Mouse (Mus musculus): Measurements from ENCODE around the gene Slc39a8. TPM values are rescaled to one million over a fixed set of nuclear protein-coding genes. Genes with fewer than 3 reads are reported as not detected.

The Slc39a8 gene
- polyA plus RNA-seq, 1 experiment, result 2.0 TPM

DNA sequence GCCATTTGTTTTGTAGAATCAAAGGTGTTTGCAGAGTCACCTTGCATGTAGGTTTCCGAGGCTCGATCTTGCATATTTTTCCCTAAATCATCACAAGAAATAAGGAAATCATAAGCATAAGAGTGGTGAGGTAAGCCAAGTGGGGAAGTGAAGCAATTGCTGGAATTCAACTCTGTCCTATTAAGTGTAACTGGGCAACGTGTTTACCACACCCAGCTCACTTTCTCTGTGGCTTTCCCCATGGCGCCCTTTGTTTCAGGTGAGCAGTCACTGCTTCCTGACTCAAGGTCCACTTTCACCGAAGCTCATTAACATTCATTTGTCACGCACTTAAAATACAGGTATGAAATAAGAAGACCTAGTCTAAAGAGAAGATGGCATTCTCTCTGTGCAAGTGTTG lies 53.0 kb downstream of the Slc39a8 start:
- TF ChIP-seq POLR2A (IDR thresholded peaks at IDR 0.05; ENCODE audit: low read depth, low read length) (no peak), CTCF (IDR thresholded peaks at IDR 0.05; ENCODE audit: extremely low read depth, insufficient read depth, insufficient read length, insufficient replicate concordance) (no peak)
- 87% methylated on average over 6 of the region's 6 CpGs for WGBS
- H3K4me3 ChIP-seq (ENCODE audit: extremely low read depth, insufficient read depth, insufficient read length), result no peak overlapping the region
- H3K27me3 ChIP-seq (ENCODE audit: control insufficient read depth, insufficient read depth, low read length), result no peaks in the 10 kb centered on the region
- no peak for DNase-seq (ENCODE audit: low read depth in 1 of 2, low spot score in 2 of 2)
- no peaks in the 10 kb centered on the region for H3K4me1 ChIP-seq (ENCODE audit: control insufficient read depth, insufficient read depth, insufficient read length)
- H3K36me3 ChIP-seq (ENCODE audit: control insufficient read depth, insufficient read depth, low read length), result no peaks in the 10 kb centered on the region
- H3K27ac ChIP-seq (ENCODE audit: insufficient read depth, low read length), result no peak overlapping the region

GRCm38 (mm10) chr3:135885927-135886658 lies 61.0 kb downstream of the Slc39a8 start:
- Histone ChIP-seq H3K27me3 (ENCODE audit: control insufficient read depth, insufficient read depth, low read length) (no peaks in the 10 kb centered on the region), H3K4me1 (ENCODE audit: control insufficient read depth, insufficient read depth, insufficient read length) (no peaks in the 10 kb centered on the region), H3K27ac (ENCODE audit: insufficient read depth, low read length) (no peak overlapping the region), H3K4me3 (ENCODE audit: extremely low read depth, insufficient read depth, insufficient read length) (no peak overlapping the region), H3K36me3 (ENCODE audit: control insufficient read depth, insufficient read depth, low read length) (no peaks in the 10 kb centered on the region)
- WGBS, result 77% methylated on average over 12 of the region's 12 CpGs
- TF ChIP-seq CTCF (IDR thresholded peaks at IDR 0.05; ENCODE audit: extremely low read depth, insufficient read depth, insufficient read length, insufficient replicate concordance) (no peak), POLR2A (IDR thresholded peaks at IDR 0.05; ENCODE audit: low read depth, low read length) (no peak)
- DNase-seq (ENCODE audit: low read depth in 1 of 2, low spot score in 2 of 2), result no peak

DNA sequence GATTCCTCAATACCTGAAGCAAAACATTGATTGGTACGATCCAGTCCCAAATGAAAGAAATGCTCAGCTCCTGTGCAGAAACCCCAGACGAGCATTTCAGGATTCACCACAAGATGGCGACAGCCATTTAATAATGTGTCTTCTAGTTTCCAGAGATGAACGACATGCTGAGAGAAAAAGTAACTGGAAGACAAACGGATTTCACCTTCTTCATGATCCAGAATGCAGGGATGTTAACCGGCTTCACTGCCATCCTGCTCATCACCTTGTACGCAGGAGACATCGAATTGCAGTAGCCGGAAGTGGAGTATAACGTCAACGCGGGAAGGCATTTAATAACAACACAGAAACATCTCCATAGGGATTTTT lies 61.6 kb downstream of the Slc39a8 start:
- H3K27ac ChIP-seq (ENCODE audit: insufficient read depth, low read length), result no peak overlapping the region
- no peaks in the 10 kb centered on the region for H3K4me1 ChIP-seq (ENCODE audit: control insufficient read depth, insufficient read depth, insufficient read length)
- 48% methylated on average over 12 of the region's 12 CpGs for WGBS
- H3K4me3 ChIP-seq (ENCODE audit: extremely low read depth, insufficient read depth, insufficient read length), result no peak overlapping the region
- no peak for TF ChIP-seq POLR2A (IDR thresholded peaks at IDR 0.05; ENCODE audit: low read depth, low read length)
- no peak for TF ChIP-seq CTCF (IDR thresholded peaks at IDR 0.05; ENCODE audit: extremely low read depth, insufficient read depth, insufficient read length, insufficient replicate concordance)
- H3K36me3 ChIP-seq (ENCODE audit: control insufficient read depth, insufficient read depth, low read length), result no peaks in the 10 kb centered on the region
- DNase-seq (ENCODE audit: low read depth in 1 of 2, low spot score in 2 of 2), result peak in 1 of 2 experiments; percentile 32
- no peaks in the 10 kb centered on the region for H3K27me3 ChIP-seq (ENCODE audit: control insufficient read depth, insufficient read depth, low read length)

DNA sequence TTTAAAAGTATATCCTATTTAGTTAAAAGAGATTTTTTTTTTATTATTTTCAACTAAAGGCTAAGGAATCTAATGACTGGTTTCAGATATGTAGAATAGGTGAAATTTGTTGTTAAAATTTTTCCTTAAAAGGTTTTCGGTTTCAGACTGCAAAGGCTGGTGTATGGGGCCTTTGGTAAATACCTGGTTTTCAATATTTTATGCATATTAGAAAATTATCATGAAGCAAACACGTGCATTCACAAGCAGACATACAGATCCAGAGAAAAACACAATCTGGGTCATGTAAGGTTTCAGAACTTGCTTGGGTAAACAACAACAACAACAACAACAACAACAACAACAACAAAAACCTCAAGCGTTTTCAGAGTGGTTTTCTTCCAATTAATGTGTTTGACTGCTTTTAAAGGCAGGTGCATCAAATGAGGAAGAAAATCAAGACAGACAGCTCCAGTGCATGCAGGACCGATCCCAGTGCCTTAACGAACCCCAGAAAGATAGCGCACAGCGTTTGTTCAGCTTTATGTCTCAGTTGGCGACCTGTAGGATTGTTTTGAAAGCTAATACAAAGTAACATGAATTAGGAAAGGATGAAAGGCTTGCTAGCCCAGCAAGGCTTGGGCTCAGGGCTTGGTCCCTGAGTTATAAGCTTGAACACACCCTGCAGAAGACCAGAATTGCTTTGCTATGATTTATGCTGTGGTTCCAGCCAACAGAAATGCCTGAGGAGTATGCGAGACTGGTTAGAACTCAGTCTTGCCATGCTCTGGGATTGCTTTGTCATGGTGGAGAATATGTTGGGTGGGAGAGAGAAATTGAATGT lies 62.2 kb downstream of the Slc39a8 start:
- no peak for DNase-seq (ENCODE audit: low read depth in 1 of 2, low spot score in 2 of 2)
- 90% methylated on average over 9 of the region's 9 CpGs for whole genome bisulfite sequencing
- Histone ChIP-seq H3K27ac (ENCODE audit: insufficient read depth, low read length) (no peak overlapping the region), H3K27me3 (ENCODE audit: control insufficient read depth, insufficient read depth, low read length) (no peaks in the 10 kb centered on the region), H3K4me1 (ENCODE audit: control insufficient read depth, insufficient read depth, insufficient read length) (no peaks in the 10 kb centered on the region), H3K4me3 (ENCODE audit: extremely low read depth, insufficient read depth, insufficient read length) (no peak overlapping the region), H3K36me3 (ENCODE audit: control insufficient read depth, insufficient read depth, low read length) (no peaks in the 10 kb centered on the region)
- TF ChIP-seq CTCF (IDR thresholded peaks at IDR 0.05; ENCODE audit: extremely low read depth, insufficient read depth, insufficient read length, insufficient replicate concordance) (no peak), POLR2A (IDR thresholded peaks at IDR 0.05; ENCODE audit: low read depth, low read length) (no peak)

- WGBS, result 94% methylated on average over 5 of the region's 5 CpGs
Measured at GRCm38 (mm10) chr3:135887856-135888155, 62.7 kb downstream of the Slc39a8 start.

GRCm38 (mm10) chr3:135889401-135889800 lies 64.3 kb downstream of the Slc39a8 start:
- Histone ChIP-seq H3K36me3 (ENCODE audit: control insufficient read depth, insufficient read depth, low read length) (no peaks in the 10 kb centered on the region), H3K27me3 (ENCODE audit: control insufficient read depth, insufficient read depth, low read length) (no peaks in the 10 kb centered on the region), H3K27ac (ENCODE audit: insufficient read depth, low read length) (no peak overlapping the region), H3K4me3 (ENCODE audit: extremely low read depth, insufficient read depth, insufficient read length) (no peak overlapping the region), H3K4me1 (ENCODE audit: control insufficient read depth, insufficient read depth, insufficient read length) (no peaks in the 10 kb centered on the region)
- DNase-seq (ENCODE audit: low read depth in 1 of 2, low spot score in 2 of 2), result no peak
- TF ChIP-seq CTCF (IDR thresholded peaks at IDR 0.05; ENCODE audit: extremely low read depth, insufficient read depth, insufficient read length, insufficient replicate concordance) (no peak), POLR2A (IDR thresholded peaks at IDR 0.05; ENCODE audit: low read depth, low read length) (no peak)

More at GRCm38 (mm10) chr3:135887856-135888155, 62.7 kb downstream of the Slc39a8 start:
- H3K4me3 ChIP-seq (ENCODE audit: extremely low read depth, insufficient read depth, insufficient read length), result no peak overlapping the region
- no peak for DNase-seq (ENCODE audit: low read depth in 1 of 2, low spot score in 2 of 2)
- no peak for TF ChIP-seq CTCF (IDR thresholded peaks at IDR 0.05; ENCODE audit: extremely low read depth, insufficient read depth, insufficient read length, insufficient replicate concordance)
- no peak for TF ChIP-seq POLR2A (IDR thresholded peaks at IDR 0.05; ENCODE audit: low read depth, low read length)
- H3K36me3 ChIP-seq (ENCODE audit: control insufficient read depth, insufficient read depth, low read length), result no peaks in the 10 kb centered on the region
- no peaks in the 10 kb centered on the region for H3K27me3 ChIP-seq (ENCODE audit: control insufficient read depth, insufficient read depth, low read length)
- no peak overlapping the region for H3K27ac ChIP-seq (ENCODE audit: insufficient read depth, low read length)
- no peaks in the 10 kb centered on the region for H3K4me1 ChIP-seq (ENCODE audit: control insufficient read depth, insufficient read depth, insufficient read length)

- TF ChIP-seq CTCF (IDR thresholded peaks at IDR 0.05; ENCODE audit: extremely low read depth, insufficient read depth, insufficient read length, insufficient replicate concordance) (no peak), POLR2A (IDR thresholded peaks at IDR 0.05; ENCODE audit: low read depth, low read length) (no peak)
- DNase-seq (ENCODE audit: low read depth in 1 of 2, low spot score in 2 of 2), result no peak
- no peaks in the 10 kb centered on the region for H3K36me3 ChIP-seq (ENCODE audit: control insufficient read depth, insufficient read depth, low read length)
- H3K27ac ChIP-seq (ENCODE audit: insufficient read depth, low read length), result no peak overlapping the region
- WGBS, result 84% methylated on average over 1 of the region's 1 CpGs
- no peak overlapping the region for H3K4me3 ChIP-seq (ENCODE audit: extremely low read depth, insufficient read depth, insufficient read length)
- no peaks in the 10 kb centered on the region for H3K4me1 ChIP-seq (ENCODE audit: control insufficient read depth, insufficient read depth, insufficient read length)
- H3K27me3 ChIP-seq (ENCODE audit: control insufficient read depth, insufficient read depth, low read length), result no peaks in the 10 kb centered on the region
Measured at GRCm38 (mm10) chr3:135903366-135903765, 78.3 kb downstream of the Slc39a8 start.
